Mouse (Mus musculus): ENCODE results near the gene Fras1. TPM values are rescaled to one million over a fixed set of nuclear protein-coding genes. Genes with fewer than 3 reads are reported as not detected.

Fras1 gene
- total and polyA plus RNA-seq, 3 experiments, result not detected

- H3K4me1 ChIP-seq (ENCODE audit: control insufficient read depth in 1 of 2, insufficient read depth in 2 of 2, low read length in 2 of 2), result no peaks in the 10 kb centered on the region
- H3K4me3 ChIP-seq (ENCODE audit: control insufficient read depth in 1 of 2, insufficient read depth in 1 of 2, low read depth in 2 of 2, low read length in 2 of 2), result no peak overlapping the region
- no peaks in the 10 kb centered on the region for H3K36me3 ChIP-seq (ENCODE audit: control insufficient read depth in 1 of 2, insufficient read depth in 2 of 2, low read length in 2 of 2)
- H3K9me3 ChIP-seq (replicated peaks; ENCODE audit: insufficient read depth, low read length), result no peaks in the 10 kb centered on the region
- H3K9ac ChIP-seq (ENCODE audit: control insufficient read depth, low read depth, low read length, poor library complexity, severe bottlenecking), result no peak overlapping the region
- H3K79me2 ChIP-seq (ENCODE audit: control insufficient read depth, insufficient read depth, low read length, poor library complexity), result no peaks in the 10 kb centered on the region
- peaks cover 0 to 1% of the 10 kb centered on the region in 2 experiments; a peak in 1 of 4 replicates for H3K27me3 ChIP-seq (ENCODE audit: control insufficient read depth in 1 of 2, insufficient read depth in 2 of 2, low read length in 2 of 2)
- no peak for TF ChIP-seq KAT2A (conservative IDR thresholded peaks at IDR 0.05; ENCODE audit: low read depth, low read length)
- TF ChIP-seq ZMIZ1 (IDR thresholded peaks at IDR 0.05; ENCODE audit: low read depth, low read length), result no peak
- TF ChIP-seq SIN3A (IDR thresholded peaks at IDR 0.05; ENCODE audit: low read length), result no peak
- TF ChIP-seq JUND (IDR thresholded peaks at IDR 0.05; ENCODE audit: low read depth, low read length), result no peak
- no peak for TF ChIP-seq ELF1 (IDR thresholded peaks at IDR 0.05; ENCODE audit: low read depth, low read length)
- TF ChIP-seq RAD21 (IDR thresholded peaks at IDR 0.05; ENCODE audit: low read depth, low read length), result no peak
- TF ChIP-seq NELFE (IDR thresholded peaks at IDR 0.05; ENCODE audit: low read depth, low read length), result no peak
- TF ChIP-seq MYC (IDR thresholded peaks at IDR 0.05; ENCODE audit: low read depth, low read length), result no peak
- no peak for TF ChIP-seq USF2 (IDR thresholded peaks at IDR 0.05; ENCODE audit: borderline replicate concordance in 1 of 2, insufficient read depth in 1 of 2, low read depth in 1 of 2, low read length in 2 of 2)
- no peak for TF ChIP-seq SMC3 (IDR thresholded peaks at IDR 0.05; ENCODE audit: low read depth, low read length)
- no peak for TF ChIP-seq GABPA (IDR thresholded peaks at IDR 0.05; ENCODE audit: low read depth, low read length)
- TF ChIP-seq MAFK (IDR thresholded peaks at IDR 0.05; ENCODE audit: borderline replicate concordance, low read depth, low read length), result no peak
- no peak for TF ChIP-seq ZNF384 (IDR thresholded peaks at IDR 0.05; ENCODE audit: low read depth, low read length)
- no peak for TF ChIP-seq ZKSCAN1 (IDR thresholded peaks at IDR 0.05; ENCODE audit: low read depth, low read length)
- TF ChIP-seq GATA1 (IDR thresholded peaks at IDR 0.05; ENCODE audit: low read depth, low read length), result no peak
- no peak for TF ChIP-seq TAL1 (IDR thresholded peaks at IDR 0.05; ENCODE audit: low read length)
- TF ChIP-seq NRF1 (IDR thresholded peaks at IDR 0.05; ENCODE audit: insufficient read depth, low read depth, low read length, poor library complexity, severe bottlenecking), result no peak
- TF ChIP-seq MXI1 (IDR thresholded peaks at IDR 0.05; ENCODE audit: low read depth, low read length), result no peak
- no peak for TF ChIP-seq CHD2 (IDR thresholded peaks at IDR 0.05; ENCODE audit: low read length)
- no peak for TF ChIP-seq TCF12 (IDR thresholded peaks at IDR 0.05; ENCODE audit: low read depth, low read length)
- no peak for DNase-seq (ENCODE audit: low read depth, low spot score)
- no peak overlapping the region for H3K27ac ChIP-seq (ENCODE audit: control insufficient read depth, low read depth, low read length)
These were observed 334.8 kb downstream of the Fras1 start for GRCm38 (mm10) chr5:96708515-96708914.

- no peak overlapping the region for H3K27ac ChIP-seq (ENCODE audit: control insufficient read depth, low read depth, low read length)
- no peaks in the 10 kb centered on the region for H3K4me1 ChIP-seq (ENCODE audit: control insufficient read depth in 1 of 2, insufficient read depth in 2 of 2, low read length in 2 of 2)
- DNase-seq (ENCODE audit: low read depth, low spot score), result no peak
- H3K4me3 ChIP-seq (ENCODE audit: control insufficient read depth in 1 of 2, insufficient read depth in 1 of 2, low read depth in 2 of 2, low read length in 2 of 2), result no peak overlapping the region
- no peak overlapping the region for H3K9ac ChIP-seq (ENCODE audit: control insufficient read depth, low read depth, low read length, poor library complexity, severe bottlenecking)
- H3K36me3 ChIP-seq (ENCODE audit: control insufficient read depth in 1 of 2, insufficient read depth in 2 of 2, low read length in 2 of 2), result no peaks in the 10 kb centered on the region
- H3K9me3 ChIP-seq (replicated peaks; ENCODE audit: insufficient read depth, low read length), result no peaks in the 10 kb centered on the region
- no peaks in the 10 kb centered on the region; a peak in 1 of 4 replicates for H3K27me3 ChIP-seq (ENCODE audit: control insufficient read depth in 1 of 2, insufficient read depth in 2 of 2, low read length in 2 of 2)
- no peaks in the 10 kb centered on the region for H3K79me2 ChIP-seq (ENCODE audit: control insufficient read depth, insufficient read depth, low read length, poor library complexity)
- no peak for TF ChIP-seq USF1 (IDR thresholded peaks at IDR 0.05; ENCODE audit: low read depth, low read length)
- TF ChIP-seq ZMIZ1 (IDR thresholded peaks at IDR 0.05; ENCODE audit: low read depth, low read length), result no peak
- no peak for TF ChIP-seq POLR2A (IDR thresholded peaks at IDR 0.05; ENCODE audit: control insufficient read depth in 1 of 2, insufficient read depth in 1 of 2, low read depth in 1 of 2, low read length in 2 of 2, poor library complexity in 1 of 2)
- TF ChIP-seq CHD1 (IDR thresholded peaks at IDR 0.05; ENCODE audit: low read depth, low read length), result no peak
- no peak for TF ChIP-seq POLR2AphosphoS2 (IDR thresholded peaks at IDR 0.05; ENCODE audit: low read length)
- TF ChIP-seq JUND (IDR thresholded peaks at IDR 0.05; ENCODE audit: low read depth, low read length), result no peak
- no peak for TF ChIP-seq RCOR1 (IDR thresholded peaks at IDR 0.05; ENCODE audit: low read depth, low read length)
- TF ChIP-seq MAX (IDR thresholded peaks at IDR 0.05; ENCODE audit: low read length), result no peak
- TF ChIP-seq CTCF (IDR thresholded peaks at IDR 0.05 in 2 of 3, conservative IDR thresholded peaks at IDR 0.05 in 1 of 3; ENCODE audit: control insufficient read depth in 1 of 3, insufficient read depth in 1 of 3, low read depth in 2 of 3, low read length in 3 of 3, poor library complexity in 1 of 3, severe bottlenecking in 1 of 3), result no peak
- no peak for TF ChIP-seq ETS1 (IDR thresholded peaks at IDR 0.05; ENCODE audit: low read depth, low read length)
- TF ChIP-seq ZC3H11A (IDR thresholded peaks at IDR 0.05; ENCODE audit: low read depth, low read length), result no peak
- no peak for TF ChIP-seq KAT2A (conservative IDR thresholded peaks at IDR 0.05; ENCODE audit: low read depth, low read length)
- no peak for TF ChIP-seq TAL1 (IDR thresholded peaks at IDR 0.05; ENCODE audit: low read length)
- no peak for TF ChIP-seq NRF1 (IDR thresholded peaks at IDR 0.05; ENCODE audit: insufficient read depth, low read depth, low read length, poor library complexity, severe bottlenecking)
- TF ChIP-seq NELFE (IDR thresholded peaks at IDR 0.05; ENCODE audit: low read depth, low read length), result no peak
- no peak for TF ChIP-seq EP300 (IDR thresholded peaks at IDR 0.05; ENCODE audit: low read depth in 1 of 2, low read length in 2 of 2)
- TF ChIP-seq MEF2A (IDR thresholded peaks at IDR 0.05; ENCODE audit: extremely low read depth, insufficient replicate concordance, low read depth, low read length, poor library complexity, severe bottlenecking), result no peak
These were observed 338.4 kb downstream of the Fras1 start for GRCm38 (mm10) chr5:96712089-96712684.

Measured in MEL (cell line).